Mouse (Mus musculus) liver, postnatal 0 days (tissue): ENCODE results near the gene Msmp. TPM values are rescaled to one million over a fixed set of nuclear protein-coding genes. Genes with fewer than 3 reads are reported as not detected.
"Not testable (repeated sequence)": the region's sequence is repeated elsewhere in the genome, so short reads cannot be mapped to it uniquely, and the experiment has no call there.

Experiments used
- ATAC-seq: fragments of 200-750 bp; cut with Nextera tagmentation; 2 replicates; pipeline ENCODE4 v1.8.0; 2017; ENCODE audit warnings: mild to moderate bottlenecking, moderate library complexity
- DNase-seq: peaks from one replicate; pipeline ENCODE4 v3.0.0-alpha.2; 2016
- H3K27ac ChIP-seq: fragments of 300-500 bp; sonication (generic); 2 replicates; pipeline ENCODE4 v1.5.1; 2014; ENCODE audit warnings: antibody characterized with exemption, moderate library complexity, mild to moderate bottlenecking, low read depth
- H3K27me3 ChIP-seq: fragments of 300-500 bp; sonication (generic); 2 replicates; pipeline ENCODE4 v1.6.1; 2014; ENCODE audit warnings: low read length, control low read depth, mixed read lengths; ENCODE audit not compliant: insufficient read depth
- H3K36me3 ChIP-seq: fragments of 300-500 bp; sonication (generic); replicated peaks from 2 replicates; pipeline ENCODE4 v1.6.1; 2014; ENCODE audit warnings: mild to moderate bottlenecking, control low read depth, low read length, moderate library complexity, mixed read lengths; ENCODE audit not compliant: insufficient read depth
- H3K4me1 ChIP-seq: fragments of 300-500 bp; sonication (generic); 2 replicates; pipeline ENCODE4 v1.6.1; 2014; ENCODE audit warnings: antibody characterized with exemption, mild to moderate bottlenecking, control low read depth; ENCODE audit not compliant: insufficient read depth
- H3K4me2 ChIP-seq: fragments of 300-500 bp; sonication (generic); 2 replicates; pipeline ENCODE4 v1.6.1; 2014; ENCODE audit warnings: low read depth, mild to moderate bottlenecking, low read length, moderate library complexity, mixed read lengths
- H3K4me3 ChIP-seq: fragments of 300-500 bp; sonication (generic); 2 replicates; pipeline ENCODE4 v1.5.1; 2014; ENCODE audit warnings: low read depth, low read length
- H3K9ac ChIP-seq: fragments of 300-500 bp; sonication (generic); replicated peaks from 2 replicates; pipeline ENCODE4 v1.6.1; 2014; ENCODE audit warnings: mild to moderate bottlenecking, moderate library complexity
- H3K9me3 ChIP-seq: fragments of 300-500 bp; sonication (generic); 2 replicates; pipeline ENCODE4 v1.6.1; 2016; ENCODE audit warnings: mild to moderate bottlenecking, control low read depth, low read length, mixed read lengths
- CTCF ChIP-seq: sonication (generic); IDR thresholded peaks from 2 replicates; pipeline ENCODE4 v1.5.1; 2016; ENCODE audit warnings: antibody characterized with exemption, low read depth
- EP300 ChIP-seq: IDR thresholded peaks from 2 replicates; pipeline ENCODE4 v1.6.1; 2016; ENCODE audit warnings: antibody characterized with exemption, low read depth, mild to moderate bottlenecking
- WGBS: fragments of 180-500 bp; shearing (Covaris S2); extraction: QIAGEN DNeasy Blood & Tissue Kit; methylation state at CpG from one replicate; pipeline ENCODE4 v1.1.7; 2014; ENCODE audit not compliant: insufficient replicate concordance; 5-methylcytosine and 5-hydroxymethylcytosine counted together
- polyA plus RNA-seq: library from polyadenylated mRNA; unstranded; fragments of >200 nt; fragmentation: Nextera tagmentation; extraction: Ambion mirVana; gene quantifications from 2 replicates; pipeline ENCODE4 v1.2.1, GENCODE M21; 2015

Msmp gene
- polyA plus RNA-seq, 1 experiment from 2014 or later = 0.96 TPM

- WGBS = 47% methylated on average over 9 of the region's 9 CpGs
- no peaks in the 10 kb centered on the region for H3K9me3 ChIP-seq
- DNase-seq = peak; percentile 59
- H3K9ac ChIP-seq = peak overlapping the region; percentile 38; the same call in 1 of the 2 replicates
- H3K4me1 ChIP-seq = peaks cover 18% of the 10 kb centered on the region
- H3K4me2 ChIP-seq = peak overlapping the region; percentile 36
- no peak overlapping the region for H3K4me3 ChIP-seq
- TF ChIP-seq CTCF (no peak), EP300 (peak; percentile 95)
- ATAC-seq = peak; percentile 98
- H3K27me3 ChIP-seq = no peaks in the 10 kb centered on the region
- peak overlapping the region; percentile 82 for H3K27ac ChIP-seq
- H3K36me3 ChIP-seq = no peaks in the 10 kb centered on the region
Measured at GRCm38 (mm10) chr4:43604751-43605685, 20.7 kb upstream of the Msmp start.

- no peak overlapping the region for H3K4me3 ChIP-seq
- H3K4me1 ChIP-seq = peaks cover 22% of the 10 kb centered on the region
- peak overlapping the region; percentile 82 for H3K27ac ChIP-seq
- no peaks in the 10 kb centered on the region for H3K27me3 ChIP-seq
- H3K4me2 ChIP-seq = no peak overlapping the region
- DNase-seq = no peak
- no peaks in the 10 kb centered on the region for H3K9me3 ChIP-seq
- no peak for ATAC-seq
- no peaks in the 10 kb centered on the region for H3K36me3 ChIP-seq
- 64% methylated on average over 3 of the region's 3 CpGs for WGBS
- no peak for TF ChIP-seq CTCF
- H3K9ac ChIP-seq = no peak overlapping the region
Measured at GRCm38 (mm10) chr4:43604099-43604498, 19.8 kb upstream of the Msmp start.

- ATAC-seq = no peak
- H3K27me3 ChIP-seq = no peaks in the 10 kb centered on the region
- WGBS = 54% methylated on average over 9 of the region's 9 CpGs
- peak overlapping the region; percentile 51 for H3K9ac ChIP-seq
- H3K4me2 ChIP-seq = peak overlapping the region; percentile 60
- no peaks in the 10 kb centered on the region for H3K36me3 ChIP-seq
- DNase-seq = no peak
- H3K9me3 ChIP-seq = no peaks in the 10 kb centered on the region
- H3K4me1 ChIP-seq = peaks cover 19% of the 10 kb centered on the region
- TF ChIP-seq EP300 (peak; percentile 73), CTCF (no peak)
- H3K27ac ChIP-seq = peak overlapping the region; percentile 66; the same call in 1 of the 2 replicates
- peak overlapping the region; percentile 22; the same call in 1 of the 2 replicates for H3K4me3 ChIP-seq
Measured at GRCm38 (mm10) chr4:43600195-43600934, 16.1 kb upstream of the Msmp start.

- H3K4me2 ChIP-seq = peak overlapping the region; percentile 35
- peak overlapping the region; percentile 10; the same call in 1 of the 2 replicates for H3K4me3 ChIP-seq
- no peaks in the 10 kb centered on the region for H3K27me3 ChIP-seq
- no peaks in the 10 kb centered on the region for H3K36me3 ChIP-seq
- peak overlapping the region; percentile 80 for H3K27ac ChIP-seq
- DNase-seq (no peak), ATAC-seq (peak; percentile 75)
- H3K4me1 ChIP-seq = peaks cover 11% of the 10 kb centered on the region
- TF ChIP-seq EP300 (peak; percentile 85), CTCF (no peak)
- WGBS = 59% methylated on average over 7 of the region's 7 CpGs
- no peaks in the 10 kb centered on the region for H3K9me3 ChIP-seq
- 0 out of 2 replicates have a peak overlapping the region, but pooled peaks have one; percentile 8 for H3K9ac ChIP-seq
Measured at GRCm38 (mm10) chr4:43598650-43599380, 14.5 kb upstream of the Msmp start.

- no peaks in the 10 kb centered on the region for H3K36me3 ChIP-seq
- H3K9ac ChIP-seq = no peak overlapping the region
- TF ChIP-seq CTCF (no peak), EP300 (peak; percentile 98)
- H3K4me3 ChIP-seq = no peak overlapping the region
- H3K27ac ChIP-seq = peak overlapping the region; percentile 80
- DNase-seq = no peak
- H3K4me2 ChIP-seq = peak overlapping the region; percentile 35
- peak; percentile 83 for ATAC-seq
- H3K9me3 ChIP-seq = no peaks in the 10 kb centered on the region
- 49% methylated on average over 4 of the region's 4 CpGs for WGBS
- H3K27me3 ChIP-seq = no peaks in the 10 kb centered on the region
- H3K4me1 ChIP-seq = peaks cover 11% of the 10 kb centered on the region
Measured at GRCm38 (mm10) chr4:43598200-43598599, 13.9 kb upstream of the Msmp start.

- WGBS = 78% methylated on average over 2 of the region's 2 CpGs
- not testable (repeated sequence) for H3K9ac ChIP-seq, DNase-seq, H3K9me3 ChIP-seq, H3K4me2 ChIP-seq, H3K27ac ChIP-seq, ATAC-seq, H3K36me3 ChIP-seq, H3K4me3 ChIP-seq, H3K27me3 ChIP-seq
- H3K4me1 ChIP-seq = peaks cover 11% of the 10 kb centered on the region
Measured at GRCm38 (mm10) chr4:43596597-43596996, 12.3 kb upstream of the Msmp start.
